Mouse (Mus musculus): ENCODE measurements around the gene Apol7a.

Gene Apol7a

GRCm38 (mm10) chr15:77344127-77345125 is 54.5 kb downstream of the Apol7a start:
- no peak for DNase-seq

GRCm38 (mm10) chr15:77343527-77344091 is 55.3 kb downstream of the Apol7a start:
- DNase-seq, result peak; percentile 71

- no peak for DNase-seq
Observed at GRCm38 (mm10) chr15:77342962-77343526, 55.9 kb downstream of the Apol7a start.

GRCm38 (mm10) chr15:77342005-77342404 is 56.9 kb downstream of the Apol7a start:
- DNase-seq, result no peak

- DNase-seq, result no peak
Observed at GRCm38 (mm10) chr15:77340581-77340980, 58.3 kb downstream of the Apol7a start.

- DNase-seq, result no peak
Observed at GRCm38 (mm10) chr15:77338924-77339429, 59.9 kb downstream of the Apol7a start.

- no peak for DNase-seq
Observed at GRCm38 (mm10) chr15:77338451-77338850, 60.5 kb downstream of the Apol7a start.
